Mouse (Mus musculus): ENCODE data around the gene Snf8.

DNA sequence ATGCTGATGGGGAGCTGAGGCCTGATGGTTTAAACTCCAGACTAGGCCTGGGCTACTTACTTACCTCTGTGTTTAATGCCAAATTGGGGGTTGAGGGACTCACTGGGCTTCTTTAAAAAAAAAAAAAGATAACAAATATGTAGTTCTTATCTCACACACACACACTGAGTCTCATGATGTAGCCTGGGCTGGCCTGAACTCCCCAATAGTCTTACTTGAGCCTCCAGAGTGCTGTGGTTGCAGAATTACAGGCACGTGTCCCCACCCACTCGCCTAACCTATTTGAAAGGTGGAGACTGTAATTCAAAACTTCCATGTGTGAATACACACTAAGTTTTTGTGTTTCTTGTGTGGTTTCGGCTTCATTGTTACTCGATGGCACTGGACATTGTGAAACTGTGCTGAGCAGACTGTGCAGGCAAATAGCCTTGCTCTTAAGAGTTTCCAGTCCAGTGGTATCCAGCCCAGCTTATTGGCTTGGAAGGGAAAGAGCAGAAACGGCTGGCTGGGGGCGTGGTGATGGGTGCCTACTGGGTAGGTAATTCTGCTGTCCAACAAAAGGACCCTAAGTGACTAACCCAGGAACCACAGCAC is 46.7 kb upstream of the Snf8 start:
- TF ChIP-seq POLR2A (IDR thresholded peaks at IDR 0.05; ENCODE audit: insufficient read depth, low read depth, low read length) (no peak), CTCF (IDR thresholded peaks at IDR 0.05; ENCODE audit: insufficient read depth, low read depth, low read length) (no peak)

All from olfactory bulb, adult 2 months (tissue).